Mouse (Mus musculus) kidney, adult 11 months (tissue): ENCODE data around the gene Id3.
A peak's percentile ranks its signal among the peaks of the same experiment; 100 is the strongest.

Experiments used
- DNase-seq: peaks from one replicate; pipeline ENCODE4 v3.0.0; 2022

The Id3 gene

DNA sequence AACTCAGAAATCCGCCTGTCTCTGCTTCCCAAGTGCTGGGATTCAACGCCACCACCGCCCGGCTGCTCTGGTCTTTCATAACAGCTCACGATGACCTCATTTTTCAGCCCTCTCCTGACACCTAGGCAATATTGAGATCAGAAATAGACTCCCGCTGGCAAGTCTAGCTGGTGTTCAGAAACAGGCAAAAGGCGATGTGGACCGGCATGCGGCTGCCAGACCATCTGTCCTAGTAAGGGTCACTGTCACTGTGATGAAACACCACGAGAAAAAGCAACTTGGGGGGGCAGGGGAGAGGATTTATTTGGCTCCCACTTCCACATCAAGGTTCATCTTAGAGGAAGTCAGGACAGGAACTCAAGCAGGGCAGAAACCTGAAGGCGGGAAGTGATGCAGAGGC is 17.8 kb upstream of the Id3 start:
- no peak for DNase-seq

DNA sequence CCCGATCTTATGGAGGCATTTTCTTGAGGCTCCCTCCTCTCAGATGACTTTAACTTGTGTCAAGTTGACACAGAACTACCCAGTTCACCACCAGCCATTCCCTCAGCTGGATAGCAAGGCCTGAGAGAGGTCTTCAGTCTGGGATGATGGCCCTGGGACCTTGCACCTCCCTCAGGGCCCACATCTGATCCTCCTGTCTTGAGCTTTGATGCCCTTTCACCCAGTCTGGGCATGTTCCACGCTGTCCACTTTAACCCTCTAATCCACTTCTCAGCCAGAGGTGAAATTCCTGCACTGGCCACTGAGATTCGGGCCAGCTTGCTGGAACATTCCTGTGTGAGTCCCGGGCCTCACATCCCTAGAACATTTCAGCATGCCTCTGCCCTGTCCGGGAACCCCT is 17.3 kb upstream of the Id3 start:
- DNase-seq = no peak

DNA sequence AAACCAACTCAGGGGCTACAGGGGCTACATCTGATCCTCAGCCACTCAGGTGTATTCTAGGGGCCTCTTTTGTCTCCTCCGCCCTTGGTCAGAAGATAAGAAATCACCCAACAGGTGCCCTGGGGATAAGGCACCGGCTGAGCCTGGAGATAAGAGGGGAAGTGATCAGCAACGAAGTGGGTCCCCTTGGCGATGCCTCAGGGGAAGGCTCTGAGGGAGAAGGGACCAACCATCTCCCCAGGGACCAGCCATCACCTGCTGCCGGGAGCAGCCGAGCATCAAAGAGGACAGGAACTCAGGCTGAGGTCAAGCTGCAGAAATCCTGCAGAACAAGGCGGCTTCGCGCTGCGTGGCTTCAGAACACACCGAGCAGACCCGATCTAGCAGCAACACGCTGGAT is 15.6 kb upstream of the Id3 start:
- DNase-seq = no peak

DNA sequence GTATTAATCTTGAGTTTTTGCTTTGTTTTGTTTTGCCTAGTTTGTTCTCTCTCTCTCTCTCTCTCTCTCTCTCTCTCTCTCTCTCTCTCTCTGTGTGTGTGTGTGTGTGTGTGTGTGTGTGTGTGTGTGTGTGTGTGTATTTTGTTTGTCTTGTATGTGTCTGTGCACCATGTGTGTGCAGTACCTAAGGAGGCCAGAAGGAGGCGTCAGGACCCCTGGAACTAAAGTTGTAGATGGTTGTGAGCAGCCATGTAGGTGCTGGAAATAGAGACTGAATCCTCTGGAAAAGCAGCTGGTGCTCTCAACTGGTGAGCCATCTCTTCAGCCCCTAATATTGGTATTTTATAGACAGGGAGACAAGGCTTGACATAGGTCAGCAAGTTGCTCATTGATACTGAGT is 13.5 kb upstream of the Id3 start:
- no peak for DNase-seq

DNA sequence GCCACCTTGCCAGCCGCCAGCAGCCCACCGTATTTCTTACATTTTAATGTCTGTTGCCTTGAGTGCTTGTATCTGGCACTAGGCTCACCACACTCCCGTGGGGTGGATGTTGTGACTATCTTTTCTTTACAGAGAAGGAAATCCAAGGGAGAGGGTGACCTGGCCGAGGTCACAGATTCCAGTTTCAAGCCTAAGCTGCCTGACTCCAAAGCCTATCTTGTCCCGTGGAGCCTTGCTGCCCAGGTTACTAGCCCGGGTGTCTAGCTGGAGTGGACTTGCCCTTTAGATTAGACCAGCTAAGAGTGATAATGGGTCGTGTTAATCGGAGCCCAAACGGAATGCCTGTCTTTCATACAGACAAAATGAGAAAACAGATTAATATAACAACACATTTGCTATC is 9.5 kb upstream of the Id3 start:
- no peak for DNase-seq

DNA sequence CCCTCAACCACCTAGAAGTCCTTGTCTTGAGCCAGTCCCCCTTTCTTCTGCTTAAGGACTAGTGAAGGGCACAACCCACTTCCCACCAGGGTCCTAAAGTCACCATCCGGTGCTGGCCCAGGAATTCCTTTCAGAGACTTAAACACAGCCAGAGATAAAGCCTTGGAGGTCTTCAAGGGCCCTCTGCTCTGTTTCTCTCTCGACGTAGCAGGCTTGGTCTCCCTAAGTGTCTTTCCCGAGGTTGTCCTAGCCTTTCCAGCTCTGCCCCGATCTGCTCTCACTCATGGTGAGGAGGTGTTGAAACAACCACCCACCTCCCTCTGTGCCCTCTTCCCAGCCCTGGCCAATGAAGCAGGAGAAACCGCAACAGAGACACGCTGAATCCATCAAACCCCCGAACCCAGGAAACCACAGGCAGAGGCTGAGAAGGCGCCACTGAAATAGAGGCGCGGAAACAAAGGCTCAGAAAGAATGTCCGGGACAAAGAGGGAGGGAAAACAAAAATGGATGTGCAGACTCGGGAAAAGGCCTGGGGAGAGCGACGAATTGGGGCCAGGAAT is 8.8 kb upstream of the Id3 start:
- no peak for DNase-seq

DNA sequence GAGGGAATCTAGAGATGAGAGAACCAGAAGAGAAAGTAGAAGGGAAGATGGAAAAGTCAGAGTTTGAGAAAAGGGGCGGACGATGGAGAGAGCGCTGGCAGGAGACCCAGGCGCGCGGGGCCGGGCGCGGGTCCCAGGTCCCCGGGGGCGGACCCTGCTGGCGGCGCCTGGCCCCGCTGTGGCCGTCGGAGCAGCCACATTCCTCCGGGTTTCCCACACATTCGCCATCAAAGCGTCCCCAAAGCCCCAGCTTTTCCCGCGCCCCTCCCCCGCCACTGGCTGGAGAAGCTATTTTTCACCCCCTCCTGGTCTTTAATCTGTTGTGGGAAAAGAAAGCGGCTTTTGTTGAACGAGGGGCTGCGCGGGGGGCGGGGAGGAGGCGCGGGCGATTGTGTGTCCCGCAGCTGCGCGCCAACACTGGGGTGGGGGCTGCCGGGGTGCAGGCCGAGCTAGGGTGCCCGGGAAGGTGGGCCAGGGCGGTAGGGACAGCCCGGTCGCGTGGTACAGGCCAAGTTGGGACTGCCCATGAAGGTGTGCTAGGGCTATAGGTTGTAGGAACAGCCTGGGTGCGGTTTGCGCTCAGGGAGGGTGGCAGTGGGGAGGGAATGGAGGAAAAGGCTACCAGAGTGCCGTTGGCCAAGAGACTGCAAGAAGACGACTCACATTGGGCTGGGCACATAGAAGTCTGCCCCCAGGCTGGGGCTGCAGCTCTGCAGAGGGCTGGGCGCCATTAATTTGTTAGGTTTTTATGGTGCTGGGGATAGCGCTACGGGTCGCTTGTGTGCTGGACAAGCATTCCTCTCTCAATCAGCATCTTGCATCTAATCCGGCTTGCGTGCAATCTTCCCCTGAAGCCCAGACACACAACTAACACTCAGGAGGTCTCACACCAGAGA is 8.1 kb upstream of the Id3 start:
- DNase-seq = no peak

DNA sequence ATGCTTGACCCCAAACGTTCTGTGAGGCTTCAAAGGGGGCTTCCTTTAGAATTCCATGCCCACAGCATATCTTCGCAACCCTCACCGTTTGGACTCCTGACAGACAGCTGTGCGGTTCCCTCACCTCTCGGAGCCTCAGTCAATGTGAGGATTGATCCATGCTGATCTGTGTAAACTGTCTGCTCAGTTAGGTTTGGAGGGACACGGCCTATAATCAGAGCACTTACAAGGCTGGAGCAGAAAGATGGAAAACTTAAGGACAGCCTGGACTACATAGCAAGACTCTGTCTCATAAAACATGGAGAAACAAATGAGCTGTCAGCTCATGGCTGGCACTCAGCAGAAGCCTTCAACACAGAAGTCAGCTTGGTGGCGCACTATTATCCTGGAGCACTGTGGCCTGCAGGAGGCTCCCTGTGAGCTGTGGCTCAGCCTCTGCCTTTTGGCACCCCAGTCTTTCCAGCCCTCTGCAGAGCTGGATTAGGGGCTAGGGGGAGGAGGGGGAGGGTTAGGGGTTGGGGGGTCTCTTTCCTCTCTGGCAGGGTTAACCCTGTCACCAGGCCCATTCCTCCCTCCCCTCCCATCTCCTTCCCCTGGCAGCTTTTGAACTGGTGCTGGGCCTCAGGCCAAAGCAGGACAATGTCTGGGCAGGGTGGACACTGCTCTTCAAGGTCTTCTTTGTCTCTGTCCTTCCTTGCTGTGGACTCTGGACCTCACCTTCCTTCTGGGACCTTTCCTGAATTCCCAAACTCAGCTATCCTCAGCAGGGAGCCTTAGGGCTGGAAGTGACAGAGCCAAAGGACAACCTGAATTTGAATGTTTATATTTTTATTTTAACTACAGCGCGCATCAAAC is 7.2 kb upstream of the Id3 start:
- DNase-seq = peak; percentile 40

DNA sequence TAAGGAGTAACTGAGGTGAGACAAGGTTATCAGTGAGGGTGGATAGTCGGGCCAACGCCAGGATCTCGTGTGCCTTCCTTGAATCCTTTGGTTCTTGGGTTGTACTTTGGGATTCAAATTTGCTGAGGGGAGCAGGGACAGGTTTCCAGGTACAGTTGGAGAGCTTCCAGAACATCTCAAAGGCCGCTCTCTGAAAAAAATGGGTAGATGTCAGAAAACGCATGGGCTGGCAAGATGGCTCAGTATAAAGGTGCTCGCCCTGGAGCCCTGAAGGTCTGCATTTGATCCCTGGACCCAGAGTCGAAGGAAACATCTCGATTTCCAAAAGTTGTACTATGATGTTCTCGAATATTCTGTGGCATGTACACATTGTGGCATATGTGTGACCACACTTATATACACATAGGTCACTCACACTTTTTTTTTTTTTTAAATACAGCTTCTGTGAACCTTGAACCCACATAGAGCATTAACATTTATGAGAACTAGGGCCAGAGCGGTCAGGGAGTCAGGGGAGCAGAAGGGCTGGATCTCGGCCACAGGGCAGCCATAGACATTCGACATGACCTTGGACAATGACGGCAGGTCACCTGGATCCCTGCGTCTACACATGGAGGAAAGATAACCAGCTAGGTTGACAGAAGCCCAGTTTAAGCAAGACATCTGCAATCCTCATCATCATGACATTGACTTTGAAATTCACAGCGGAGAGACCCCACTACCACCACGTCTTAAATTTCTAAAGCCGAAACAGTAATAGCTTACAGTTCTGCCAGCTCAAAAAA is 3.8 kb upstream of the Id3 start:
- peak; percentile 42 for DNase-seq

DNA sequence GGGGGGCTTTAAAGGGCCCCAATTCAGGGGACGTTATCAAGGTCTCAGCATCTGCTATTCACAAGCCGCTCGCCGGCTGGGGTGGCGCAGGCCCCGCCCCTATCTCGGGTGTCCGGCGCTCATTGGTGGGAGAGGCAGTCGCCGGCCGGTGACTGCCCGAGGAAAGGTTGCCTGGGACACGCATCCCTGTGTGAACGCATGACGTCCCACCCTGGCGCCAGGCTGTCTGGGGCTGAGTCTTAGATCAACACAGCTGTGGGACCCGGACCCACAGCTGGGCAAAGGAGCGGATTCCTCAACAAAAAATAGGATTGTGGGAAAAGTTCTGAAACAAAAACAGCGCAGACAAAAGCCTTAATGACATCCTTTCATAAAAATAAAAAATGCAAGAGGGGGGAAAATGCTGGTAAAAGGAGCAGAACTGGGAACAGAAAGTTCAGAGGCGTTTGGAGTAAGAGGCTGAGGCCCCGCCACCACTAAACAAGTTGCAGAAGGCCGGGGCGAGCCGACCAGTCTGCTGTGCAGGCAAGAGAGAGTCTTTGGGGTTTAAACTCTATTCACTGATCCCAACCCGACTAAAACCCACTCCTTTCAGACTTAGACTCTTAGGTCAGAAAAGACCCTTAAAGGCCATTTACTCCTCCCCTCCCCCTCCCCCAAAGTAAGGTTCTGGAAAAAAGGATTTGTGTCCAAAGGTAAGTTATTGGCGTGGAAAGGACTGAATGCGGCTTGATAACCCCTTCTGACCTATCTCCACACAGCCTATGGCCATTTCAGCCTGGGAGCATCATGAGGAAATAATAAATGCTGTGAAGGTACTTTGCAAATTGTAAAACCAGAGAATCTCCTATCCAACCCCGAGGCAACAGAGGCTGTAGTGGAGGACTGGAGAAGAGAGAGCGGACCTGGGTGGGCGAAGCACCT is 2.7 kb upstream of the Id3 start:
- peak; percentile 96 for DNase-seq

DNA sequence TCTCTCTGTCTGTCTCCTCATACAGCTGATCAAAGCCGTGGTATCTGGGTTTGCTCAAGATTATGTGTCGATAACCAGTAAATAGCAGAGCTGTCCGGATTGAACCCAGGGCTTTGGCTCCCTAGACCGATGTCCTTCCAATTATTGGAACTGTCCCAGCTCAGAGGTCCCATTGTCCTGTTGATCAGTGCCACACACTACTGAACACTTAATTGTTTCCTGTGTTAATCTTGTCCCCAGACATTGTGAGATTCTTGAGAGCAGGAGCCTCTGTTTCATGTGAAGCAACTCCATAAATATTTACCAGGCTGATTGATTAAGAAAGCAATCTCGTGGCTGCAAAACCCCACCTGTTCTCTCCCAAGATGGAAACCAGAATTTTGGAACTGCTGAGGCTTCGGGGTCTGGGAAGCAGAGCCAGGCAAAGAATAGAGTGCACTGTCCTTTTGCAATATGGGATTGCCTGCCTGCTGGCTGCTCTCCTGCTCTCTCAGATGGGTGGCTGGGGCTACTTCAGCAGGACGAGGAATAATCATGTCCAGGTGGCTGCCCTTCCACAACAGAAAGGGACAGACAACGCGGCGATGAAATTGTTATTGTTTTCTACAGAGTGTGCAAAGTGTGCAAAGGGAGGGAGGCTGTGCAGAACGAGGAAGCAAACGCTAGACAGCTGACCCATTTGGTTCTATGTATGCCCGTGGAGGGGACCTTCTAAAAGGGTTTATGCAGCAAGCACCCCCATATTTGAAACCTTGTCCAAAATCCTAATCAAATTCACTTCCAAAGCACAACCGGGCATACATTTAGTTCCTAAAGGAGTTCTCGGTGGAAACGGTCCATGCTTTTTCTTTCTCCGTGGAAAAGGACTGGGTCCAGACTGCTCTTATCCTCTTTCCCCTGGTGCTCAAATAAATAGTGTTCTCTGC is 767 bp upstream of the Id3 start:
- no peak for DNase-seq

DNA sequence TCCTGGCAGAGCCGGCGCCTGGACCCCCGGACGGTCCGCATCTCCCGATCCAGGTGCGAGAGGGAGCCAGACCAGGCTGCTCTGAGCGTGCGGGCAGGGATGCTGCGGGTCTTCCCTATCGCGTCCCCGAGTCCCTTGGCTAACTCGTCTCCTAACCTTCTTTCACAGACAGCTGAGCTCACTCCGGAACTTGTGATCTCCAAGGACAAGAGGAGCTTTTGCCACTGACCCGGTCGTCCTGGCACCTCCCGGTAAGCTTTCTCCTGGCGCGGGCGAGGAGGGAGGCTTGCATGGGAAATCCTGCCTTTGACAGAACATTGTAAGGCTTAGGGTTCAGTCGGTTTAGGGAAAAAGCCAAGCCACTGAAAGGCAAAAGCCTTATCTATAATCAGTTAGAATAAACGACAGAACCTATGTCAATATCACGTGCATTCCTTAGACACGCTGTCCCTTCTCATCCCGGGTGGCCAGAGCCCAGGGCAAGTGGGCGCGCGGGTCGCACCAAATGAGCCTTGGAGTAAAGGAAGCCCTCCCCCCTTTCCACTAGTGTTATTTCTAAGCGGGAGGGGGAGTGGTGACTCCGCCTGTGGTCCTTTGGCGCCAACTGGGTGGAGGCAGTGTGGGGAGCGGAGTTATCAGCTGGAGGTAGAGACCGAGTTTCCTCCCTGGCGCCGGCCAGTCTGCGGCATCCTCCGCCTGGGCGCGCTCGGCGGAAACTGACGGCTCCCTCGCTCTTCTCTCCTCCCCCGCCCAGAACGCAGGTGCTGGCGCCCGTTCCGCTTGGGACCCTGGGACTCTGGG is 1.0 kb downstream of the Id3 start:
- peak; percentile 85 for DNase-seq

DNA sequence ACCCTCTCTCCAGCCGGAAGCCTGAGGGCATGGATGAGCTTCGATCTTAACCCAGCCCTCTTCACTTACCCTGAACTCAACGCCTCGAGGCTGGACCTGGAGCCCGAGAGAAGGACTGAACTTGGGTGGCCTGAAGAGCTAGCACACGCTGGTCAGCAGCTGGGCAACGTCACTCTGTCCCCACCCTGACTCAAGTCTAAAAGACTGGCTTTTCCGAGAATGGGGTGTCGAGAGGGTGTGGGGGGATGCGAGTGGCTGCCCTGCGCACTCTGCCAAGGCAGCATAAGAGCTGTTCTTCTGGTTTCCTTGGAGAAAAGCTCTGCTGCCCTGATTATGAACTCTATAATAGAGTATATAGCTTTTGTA is 1.6 kb downstream of the Id3 start:
- no peak for DNase-seq

DNA sequence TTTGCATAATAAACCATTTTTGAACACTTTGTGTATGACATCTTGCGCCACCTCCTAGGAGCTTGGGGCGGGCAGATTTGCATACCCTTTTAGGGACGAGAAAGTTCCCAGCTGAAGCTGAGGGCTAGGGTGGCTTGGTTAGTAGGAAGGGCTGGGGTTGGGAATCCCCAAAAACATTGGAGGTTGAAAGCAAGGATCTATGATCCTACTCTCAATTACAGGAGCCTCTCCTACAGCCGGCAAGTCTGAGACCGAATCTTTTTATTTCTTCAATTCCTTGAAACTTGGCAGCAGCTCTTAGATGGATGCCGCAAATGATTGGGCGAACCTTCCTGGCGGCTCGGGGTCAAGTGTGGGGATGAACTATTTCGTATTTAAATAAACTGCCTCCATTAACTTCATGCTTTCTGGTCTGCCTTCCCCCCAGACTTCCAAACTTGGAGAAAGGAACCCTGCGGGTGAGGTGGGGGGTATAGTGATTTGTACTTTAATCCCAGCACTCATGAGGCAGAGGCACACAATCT is 2.1 kb downstream of the Id3 start:
- DNase-seq = no peak

DNA sequence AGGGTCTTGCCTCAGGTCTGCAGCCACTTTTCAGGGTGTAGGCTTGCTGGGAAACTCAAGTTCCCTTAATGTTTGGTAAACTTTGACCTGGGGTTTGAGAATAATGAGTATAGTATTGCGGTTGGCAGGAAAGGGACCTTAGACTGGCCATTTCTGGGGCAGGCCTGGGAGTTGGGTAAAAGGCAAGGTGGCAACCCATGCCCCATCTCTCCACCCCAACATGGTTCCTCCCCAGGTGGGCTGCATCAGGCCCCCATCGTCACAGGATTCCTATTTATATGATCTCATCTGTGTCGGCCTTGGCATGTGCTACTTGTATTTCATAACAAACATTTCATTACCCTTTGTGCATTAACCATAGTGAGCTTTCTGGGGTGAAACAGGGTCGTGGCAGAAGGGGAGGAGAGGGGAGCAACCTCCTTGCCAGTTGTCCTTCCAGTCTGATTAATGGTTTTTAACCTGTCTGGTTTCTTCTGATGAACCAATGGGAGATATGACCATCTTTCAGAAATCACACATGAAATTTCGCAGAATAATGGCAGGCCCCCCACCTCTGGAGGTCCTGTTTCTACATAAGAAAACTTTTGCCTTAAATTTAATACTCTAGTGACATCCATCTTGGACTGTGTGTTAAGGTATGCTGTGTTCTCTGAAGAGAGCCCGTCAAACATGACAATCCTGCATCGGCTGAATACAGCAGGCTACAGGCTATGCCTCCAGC is 2.9 kb downstream of the Id3 start:
- DNase-seq = peak; percentile 40

DNA sequence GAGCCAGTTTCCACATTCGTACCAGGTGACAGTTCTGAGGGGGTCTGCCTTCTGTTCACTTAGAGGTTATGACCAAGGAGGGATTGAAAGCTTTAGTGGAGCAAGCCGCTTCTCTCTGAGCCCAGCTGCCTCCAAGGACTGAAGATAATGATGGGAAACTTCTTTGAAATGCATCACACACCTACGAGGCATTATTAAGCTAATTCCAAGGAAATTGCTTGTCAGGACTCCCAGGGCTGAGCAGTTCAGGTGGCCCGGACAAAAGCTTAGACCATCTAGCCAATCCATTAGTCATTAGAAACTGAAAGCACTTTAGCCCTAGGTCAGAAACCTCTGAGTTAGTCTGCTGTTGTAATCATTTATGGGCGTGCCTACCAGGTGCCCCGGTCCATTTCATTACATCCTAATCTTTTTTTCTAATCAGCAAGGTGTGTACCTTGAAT is 3.4 kb downstream of the Id3 start:
- DNase-seq = peak; percentile 67

DNA sequence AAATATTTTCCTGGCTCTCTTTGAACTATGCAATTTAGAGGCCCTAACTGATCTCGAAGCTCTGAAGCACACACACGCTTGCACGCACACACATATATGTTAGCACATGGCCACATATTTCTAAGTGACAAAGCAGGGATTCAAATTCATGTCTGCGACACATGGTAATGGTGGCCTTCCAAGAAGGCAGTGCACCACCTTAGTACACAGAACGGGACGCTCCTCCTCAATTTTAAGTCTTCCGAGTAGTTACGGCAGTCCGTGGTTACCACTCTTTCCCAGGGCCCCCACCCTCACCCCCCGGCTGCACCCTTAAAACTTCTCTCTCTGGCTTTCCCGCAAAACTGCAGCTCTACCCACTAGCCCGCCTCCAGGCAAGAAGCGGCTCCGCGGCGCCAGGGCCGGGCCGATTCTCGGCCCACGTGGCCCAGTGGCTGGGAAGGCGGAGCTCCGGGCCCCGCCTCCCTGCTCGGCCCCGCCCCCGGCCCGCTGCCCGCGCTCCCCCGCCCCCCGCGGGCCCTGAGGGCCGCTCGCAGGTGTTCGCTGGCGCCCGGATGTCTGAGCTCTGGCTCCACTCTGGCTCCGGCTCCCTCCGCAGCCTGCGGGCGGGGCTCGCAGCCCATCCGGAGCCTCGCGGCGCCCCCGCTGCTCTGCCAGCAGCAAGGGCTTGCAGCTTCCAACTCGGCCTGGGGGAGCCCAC is 4.3 kb downstream of the Id3 start:
- peak; percentile 90 for DNase-seq
